ENCODE assay signal across 20 mouse cellular contexts in the genomic region with DNA sequence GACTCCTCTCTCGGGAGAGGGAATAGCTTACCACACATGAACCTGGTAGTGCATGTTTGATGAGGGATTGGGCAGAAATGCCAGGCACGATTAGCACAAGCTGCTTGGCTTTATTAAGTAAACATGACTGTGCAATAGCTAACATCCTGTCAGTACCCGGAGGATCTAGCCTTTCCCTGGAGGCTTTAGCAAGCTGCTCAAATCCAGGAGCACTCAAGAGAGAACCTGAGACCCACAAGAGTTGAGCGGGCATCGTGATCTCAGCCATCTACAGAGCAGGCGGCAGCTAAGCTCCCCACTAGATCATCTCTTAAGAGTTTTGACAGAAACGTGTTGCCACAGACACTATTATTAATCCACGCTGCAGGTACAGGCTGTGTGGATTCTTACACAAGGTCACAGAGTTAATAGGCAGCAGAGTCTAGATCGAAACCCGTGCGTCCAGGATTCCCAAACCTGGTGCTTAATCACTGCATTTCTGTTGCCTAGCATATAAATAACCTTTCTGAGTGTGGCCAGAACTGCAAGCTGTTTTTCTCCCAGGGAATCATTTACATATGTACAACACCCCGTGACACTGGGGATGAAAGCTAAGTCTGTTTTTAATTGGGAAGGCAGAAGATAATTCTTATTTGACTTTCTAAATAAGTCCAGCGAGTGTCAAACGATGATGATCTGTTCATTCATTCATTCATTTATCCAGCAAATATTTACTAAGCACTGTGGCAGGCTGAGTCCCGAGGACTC.
DNase-seq lines count a peak whose midpoint lies in the region; ATAC-seq and TF ChIP-seq lines count a peak whose summit lies in the region.
"Had no signal": no experiment of that assay in that cellular context is flagged by ENCODE, and none has a peak within 500 bp of the region (broad histone marks: within the 10 kb centered on the region; RNA-seq: fewer than 3 reads in every experiment).

No protein-coding gene starts in this region.

- DNase-seq in forebrain, embryonic 14.5 days (ENCODE audit: low spot score): peak; percentile 27
- DNase-seq in forebrain, embryonic 11.5 days (ENCODE audit: low spot score): no peak
- peak; percentile 21 for DNase-seq in lung, embryonic 14.5 days
- no peak for DNase-seq in lung, adult 2 months
- peak; percentile 31 for DNase-seq in retina, postnatal 1 day
- no peak for DNase-seq in retina, embryonic 14.5 days (ENCODE audit: low spot score)
- DNase-seq in frontal cortex, postnatal 14 days (ENCODE audit: low spot score in 2 of 2): no peak
- DNase-seq: adrenal gland, postnatal 14 days; cerebellum, adult 11-12 months; cerebellum, postnatal 25 days; embryo, embryonic 11 days; heart, postnatal 10 days; kidney, adult 8-10 months; kidney, postnatal 14 days; right cerebral cortex, postnatal 4 days had no signal

- no peak overlapping the region for H3K4me3 ChIP-seq in forebrain, embryonic 14.5 days (ENCODE audit: low read depth, low read length)
- H3K4me3 ChIP-seq in forebrain, embryonic 11.5 days (ENCODE audit: low read depth, low read length): no peak overlapping the region
- no peak overlapping the region for H3K4me3 ChIP-seq in lung, embryonic 14.5 days (ENCODE audit: low read depth, low read length)
- no peak overlapping the region for H3K4me3 ChIP-seq in lung, adult 2 months (replicated peaks; ENCODE audit: extremely low read depth, low read depth, low read length)
- no peak overlapping the region for H3K4me3 ChIP-seq in liver, embryonic 12.5 days
- H3K4me3 ChIP-seq: lung, embryonic 15.5 days had no signal

- H3K36me3 ChIP-seq in forebrain, embryonic 14.5 days (ENCODE audit: control insufficient read depth, insufficient read depth, low read length): no peaks in the 10 kb centered on the region
- H3K36me3 ChIP-seq in forebrain, embryonic 11.5 days (ENCODE audit: control insufficient read depth, insufficient read depth, low read length): no peaks in the 10 kb centered on the region
- H3K36me3 ChIP-seq in lung, embryonic 14.5 days (ENCODE audit: insufficient read depth): no peaks in the 10 kb centered on the region
- no peaks in the 10 kb centered on the region for H3K36me3 ChIP-seq in liver, embryonic 12.5 days
- H3K36me3 ChIP-seq: G1E; lung, embryonic 15.5 days had no signal

- TF ChIP-seq POLR2A in lung, adult 2 months (IDR thresholded peaks at IDR 0.05; ENCODE audit: borderline replicate concordance, extremely low read depth, low read depth, low read length): no peak

- 0 out of 2 replicates have a peak overlapping the region, but pooled peaks have one; percentile 2 for H3K27ac ChIP-seq in forebrain, embryonic 14.5 days (ENCODE audit: low read depth, low read length)
- H3K27ac ChIP-seq in forebrain, embryonic 11.5 days (ENCODE audit: low read depth, low read length): no peak overlapping the region
- H3K27ac ChIP-seq in lung, embryonic 14.5 days (ENCODE audit: low read depth): no peak overlapping the region
- H3K27ac ChIP-seq in liver, embryonic 12.5 days: no peak overlapping the region
- H3K27ac ChIP-seq: lung, embryonic 15.5 days had no signal

- peaks cover 16% of the 10 kb centered on the region for H3K4me1 ChIP-seq in forebrain, embryonic 14.5 days (ENCODE audit: control insufficient read depth, insufficient read depth, low read length)
- 0 out of 2 replicates have a peak, but pooled peaks cover under 1% of the 10 kb centered on the region for H3K4me1 ChIP-seq in forebrain, embryonic 11.5 days (replicated peaks; ENCODE audit: control insufficient read depth, insufficient read depth, low read length)
- H3K4me1 ChIP-seq in lung, embryonic 14.5 days (ENCODE audit: insufficient read depth): 0 out of 2 replicates have a peak, but pooled peaks cover 2% of the 10 kb centered on the region
- no peaks in the 10 kb centered on the region for H3K4me1 ChIP-seq in lung, adult 2 months (ENCODE audit: control insufficient read depth, insufficient read depth, low read length)
- H3K4me1 ChIP-seq in liver, embryonic 12.5 days: no peaks in the 10 kb centered on the region

- WGBS in forebrain, embryonic 14.5 days: 58% methylated on average over 15 of the region's 15 CpGs
- 79% methylated on average over 15 of the region's 15 CpGs for WGBS in forebrain, embryonic 11.5 days
- WGBS in lung, embryonic 14.5 days: 47% methylated on average over 15 of the region's 15 CpGs
- 51% methylated on average over 15 of the region's 15 CpGs for WGBS in lung, adult 2 months
- whole genome bisulfite sequencing in liver, embryonic 12.5 days (ENCODE audit: insufficient replicate concordance): 59% methylated on average over 15 of the region's 15 CpGs

- no peak for ATAC-seq in forebrain, embryonic 14.5 days
- ATAC-seq in forebrain, embryonic 11.5 days (replicated peaks; ENCODE audit: low FRiP score): no peak
- ATAC-seq in lung, embryonic 14.5 days (ENCODE audit: insufficient read depth): peak; percentile 42; the same call in 1 of the 2 replicates
- ATAC-seq in liver, embryonic 12.5 days: no peak

- no peaks in the 10 kb centered on the region for H3K9me3 ChIP-seq in forebrain, embryonic 14.5 days (replicated peaks; ENCODE audit: control insufficient read depth, low read length)
- H3K9me3 ChIP-seq in forebrain, embryonic 11.5 days (ENCODE audit: control insufficient read depth, low read length): no peaks in the 10 kb centered on the region
- H3K9me3 ChIP-seq in lung, embryonic 14.5 days (ENCODE audit: low read depth, low read length): no peaks in the 10 kb centered on the region
- H3K9me3 ChIP-seq in liver, embryonic 12.5 days (replicated peaks): no peaks in the 10 kb centered on the region
- H3K9me3 ChIP-seq: lung, embryonic 15.5 days had no signal

- TF ChIP-seq CTCF in lung, embryonic 14.5 days (IDR thresholded peaks at IDR 0.05; ENCODE audit: low read depth): no peak
- no peak for TF ChIP-seq CTCF in lung, adult 2 months (IDR thresholded peaks at IDR 0.05; ENCODE audit: insufficient read depth, low read length)

- H3K27me3 ChIP-seq in forebrain, embryonic 14.5 days (replicated peaks; ENCODE audit: control insufficient read depth, insufficient read depth, low read length): no peaks in the 10 kb centered on the region
- H3K27me3 ChIP-seq in forebrain, embryonic 11.5 days (ENCODE audit: control insufficient read depth, insufficient read depth, low read length): no peaks in the 10 kb centered on the region
- no peaks in the 10 kb centered on the region for H3K27me3 ChIP-seq in lung, embryonic 14.5 days (ENCODE audit: insufficient read depth, low read length)
- no peaks in the 10 kb centered on the region for H3K27me3 ChIP-seq in liver, embryonic 12.5 days (replicated peaks)
- H3K27me3 ChIP-seq: lung, embryonic 15.5 days had no signal

- H3K4me2 ChIP-seq in forebrain, embryonic 14.5 days (ENCODE audit: low read length): no peak overlapping the region
- H3K4me2 ChIP-seq in forebrain, embryonic 11.5 days (ENCODE audit: low read depth, low read length, severe bottlenecking): no peak overlapping the region
- no peak overlapping the region for H3K4me2 ChIP-seq in lung, embryonic 14.5 days
- H3K4me2 ChIP-seq in liver, embryonic 12.5 days: no peak overlapping the region
- H3K4me2 ChIP-seq: heart, embryonic 11.5 days; liver, embryonic 11.5 days; lung, embryonic 15.5 days had no signal

- no peak overlapping the region for H3K9ac ChIP-seq in forebrain, embryonic 14.5 days (ENCODE audit: low read length)
- no peak overlapping the region for H3K9ac ChIP-seq in forebrain, embryonic 11.5 days (ENCODE audit: low read length)
- H3K9ac ChIP-seq in lung, embryonic 14.5 days: no peak overlapping the region
- no peak overlapping the region for H3K9ac ChIP-seq in liver, embryonic 12.5 days
- H3K9ac ChIP-seq: lung, embryonic 15.5 days had no signal

Comparison
In these comparisons a context has a peak if more than half of its experiments do, and no peak if none do; other contexts are left out.
1. DNase-seq: peak in forebrain, embryonic 14.5 days (single experiment), lung, embryonic 14.5 days (single experiment) and retina, postnatal 1 day (single experiment); none in forebrain, embryonic 11.5 days (single experiment), lung, adult 2 months (single experiment), retina, embryonic 14.5 days (single experiment) and frontal cortex, postnatal 14 days (0 of 2).